Mouse (Mus musculus): ENCODE measurements around the gene Pcsk5. TPM values are rescaled to one million over a fixed set of nuclear protein-coding genes. Genes with fewer than 3 reads are reported as not detected.

The Pcsk5 gene
- polyA plus RNA-seq, 1 experiment from 2014 or later: 9.6 TPM

GRCm38 (mm10) chr19:17762740-17763139 is 74.7 kb downstream of the Pcsk5 start:
- Histone ChIP-seq H3K36me3 (replicated peaks) (no peaks in the 10 kb centered on the region), H3K4me1 (peaks cover 6% of the 10 kb centered on the region), H3K4me3 (no peak overlapping the region), H3K9me3 (no peaks in the 10 kb centered on the region), H3K27me3 (ENCODE audit: poor library complexity, severe bottlenecking) (no peaks in the 10 kb centered on the region), H3K27ac (no peak overlapping the region)
- DNase-seq (ENCODE audit: extremely low spot score, low spot score): no peak

GRCm38 (mm10) chr19:17761678-17762077 is 75.8 kb downstream of the Pcsk5 start:
- Histone ChIP-seq H3K27ac (no peak overlapping the region), H3K4me1 (peaks cover 6% of the 10 kb centered on the region), H3K36me3 (replicated peaks) (no peaks in the 10 kb centered on the region), H3K4me3 (no peak overlapping the region), H3K9me3 (no peaks in the 10 kb centered on the region), H3K27me3 (ENCODE audit: poor library complexity, severe bottlenecking) (no peaks in the 10 kb centered on the region)
- 88% methylated on average over 5 of the region's 5 CpGs for WGBS
- DNase-seq (ENCODE audit: extremely low spot score, low spot score): no peak

GRCm38 (mm10) chr19:17752841-17753240 is 84.6 kb downstream of the Pcsk5 start:
- H3K27me3 ChIP-seq (ENCODE audit: poor library complexity, severe bottlenecking): no peaks in the 10 kb centered on the region
- no peaks in the 10 kb centered on the region for H3K4me1 ChIP-seq
- no peak for DNase-seq (ENCODE audit: extremely low spot score, low spot score)
- no peak overlapping the region for H3K4me3 ChIP-seq
- H3K36me3 ChIP-seq (replicated peaks): peaks cover 5% of the 10 kb centered on the region
- H3K9me3 ChIP-seq: no peaks in the 10 kb centered on the region
- no peak overlapping the region for H3K27ac ChIP-seq
- WGBS: 82% methylated on average over 3 of the region's 3 CpGs

- no peaks in the 10 kb centered on the region for H3K4me1 ChIP-seq
- DNase-seq (ENCODE audit: extremely low spot score, low spot score): no peak
- H3K27me3 ChIP-seq (ENCODE audit: poor library complexity, severe bottlenecking): no peaks in the 10 kb centered on the region
- H3K4me3 ChIP-seq: no peak overlapping the region
- H3K27ac ChIP-seq: no peak overlapping the region
- H3K9me3 ChIP-seq: no peaks in the 10 kb centered on the region
- peaks cover 5% of the 10 kb centered on the region for H3K36me3 ChIP-seq (replicated peaks)
- WGBS: 89% methylated on average over 3 of the region's 3 CpGs
These were observed 89.1 kb downstream of the Pcsk5 start for GRCm38 (mm10) chr19:17748331-17748730.

GRCm38 (mm10) chr19:17745380-17745779 is 92.1 kb downstream of the Pcsk5 start:
- Histone ChIP-seq H3K4me3 (no peak overlapping the region), H3K27ac (no peak overlapping the region), H3K4me1 (no peaks in the 10 kb centered on the region), H3K36me3 (replicated peaks) (no peaks in the 10 kb centered on the region), H3K27me3 (ENCODE audit: poor library complexity, severe bottlenecking) (no peaks in the 10 kb centered on the region), H3K9me3 (no peaks in the 10 kb centered on the region)
- WGBS: 92% methylated on average over 2 of the region's 2 CpGs
- DNase-seq (ENCODE audit: extremely low spot score, low spot score): no peak

GRCm38 (mm10) chr19:17744474-17745069 is 92.9 kb downstream of the Pcsk5 start:
- no peak overlapping the region for H3K27ac ChIP-seq
- H3K4me3 ChIP-seq: no peak overlapping the region
- no peaks in the 10 kb centered on the region for H3K9me3 ChIP-seq
- 90% methylated on average over 8 of the region's 8 CpGs for WGBS
- DNase-seq (ENCODE audit: extremely low spot score, low spot score): no peak
- no peaks in the 10 kb centered on the region for H3K4me1 ChIP-seq
- no peaks in the 10 kb centered on the region for H3K27me3 ChIP-seq (ENCODE audit: poor library complexity, severe bottlenecking)
- no peaks in the 10 kb centered on the region for H3K36me3 ChIP-seq (replicated peaks)

- no peaks in the 10 kb centered on the region for H3K27me3 ChIP-seq (ENCODE audit: poor library complexity, severe bottlenecking)
- no peaks in the 10 kb centered on the region for H3K9me3 ChIP-seq
- H3K36me3 ChIP-seq (replicated peaks): no peaks in the 10 kb centered on the region
- 55% methylated on average over 1 of the region's 1 CpGs for WGBS
- H3K27ac ChIP-seq: no peak overlapping the region
- no peak overlapping the region for H3K4me3 ChIP-seq
- H3K4me1 ChIP-seq: peaks cover 1% of the 10 kb centered on the region; the same call in 1 of the 2 replicates
- DNase-seq (ENCODE audit: extremely low spot score, low spot score): no peak
These were observed 96.0 kb downstream of the Pcsk5 start for GRCm38 (mm10) chr19:17741465-17741864.

GRCm38 (mm10) chr19:17732676-17733277 is 104.7 kb downstream of the Pcsk5 start:
- H3K27ac ChIP-seq: no peak overlapping the region
- H3K27me3 ChIP-seq (ENCODE audit: poor library complexity, severe bottlenecking): no peaks in the 10 kb centered on the region
- DNase-seq (ENCODE audit: extremely low spot score, low spot score): no peak
- no peaks in the 10 kb centered on the region for H3K9me3 ChIP-seq
- H3K4me1 ChIP-seq: peaks cover 8% of the 10 kb centered on the region; the same call in 1 of the 2 replicates
- H3K36me3 ChIP-seq (replicated peaks): 0 out of 2 replicates have a peak, but pooled peaks cover 2% of the 10 kb centered on the region
- H3K4me3 ChIP-seq: no peak overlapping the region

GRCm38 (mm10) chr19:17717066-17717465 is 120.4 kb downstream of the Pcsk5 start:
- Histone ChIP-seq H3K27ac (no peak overlapping the region), H3K4me1 (no peaks in the 10 kb centered on the region), H3K9me3 (no peaks in the 10 kb centered on the region), H3K27me3 (ENCODE audit: poor library complexity, severe bottlenecking) (no peaks in the 10 kb centered on the region), H3K36me3 (replicated peaks) (no peaks in the 10 kb centered on the region), H3K4me3 (no peak overlapping the region)
- DNase-seq (ENCODE audit: extremely low spot score, low spot score): no peak
- WGBS: 78% methylated on average over 10 of the region's 10 CpGs

GRCm38 (mm10) chr19:17715281-17715955 is 122.0 kb downstream of the Pcsk5 start:
- Histone ChIP-seq H3K27me3 (ENCODE audit: poor library complexity, severe bottlenecking) (no peaks in the 10 kb centered on the region), H3K27ac (no peak overlapping the region), H3K36me3 (replicated peaks) (peaks cover 12% of the 10 kb centered on the region), H3K4me3 (no peak overlapping the region), H3K4me1 (no peaks in the 10 kb centered on the region), H3K9me3 (no peaks in the 10 kb centered on the region)
- 87% methylated on average over 9 of the region's 9 CpGs for WGBS
- DNase-seq (ENCODE audit: extremely low spot score, low spot score): no peak

GRCm38 (mm10) chr19:17691626-17692025 is 145.8 kb downstream of the Pcsk5 start:
- Histone ChIP-seq H3K36me3 (replicated peaks) (no peaks in the 10 kb centered on the region), H3K4me3 (no peak overlapping the region), H3K27ac (no peak overlapping the region), H3K27me3 (ENCODE audit: poor library complexity, severe bottlenecking) (no peaks in the 10 kb centered on the region), H3K4me1 (peaks cover 3% of the 10 kb centered on the region; the same call in 1 of the 2 replicates), H3K9me3 (no peaks in the 10 kb centered on the region)
- WGBS: 93% methylated on average over 6 of the region's 6 CpGs
- no peak for DNase-seq (ENCODE audit: extremely low spot score, low spot score)

- H3K36me3 ChIP-seq (replicated peaks): peaks cover 9% of the 10 kb centered on the region
- WGBS: 93% methylated on average over 7 of the region's 7 CpGs
- H3K27ac ChIP-seq: no peak overlapping the region
- no peaks in the 10 kb centered on the region for H3K27me3 ChIP-seq (ENCODE audit: poor library complexity, severe bottlenecking)
- no peak for DNase-seq (ENCODE audit: extremely low spot score, low spot score)
- no peaks in the 10 kb centered on the region for H3K4me1 ChIP-seq
- no peak overlapping the region for H3K4me3 ChIP-seq
- H3K9me3 ChIP-seq: no peaks in the 10 kb centered on the region
These were observed 159.1 kb downstream of the Pcsk5 start for GRCm38 (mm10) chr19:17678371-17678770.

- 78% methylated on average over 3 of the region's 3 CpGs for WGBS
- H3K9me3 ChIP-seq: no peaks in the 10 kb centered on the region
These were observed 174.8 kb downstream of the Pcsk5 start for GRCm38 (mm10) chr19:17662676-17663075.

More at GRCm38 (mm10) chr19:17662676-17663075, 174.8 kb downstream of the Pcsk5 start:
- 0 out of 2 replicates have a peak, but pooled peaks cover 3% of the 10 kb centered on the region for H3K4me1 ChIP-seq
- no peaks in the 10 kb centered on the region for H3K27me3 ChIP-seq (ENCODE audit: poor library complexity, severe bottlenecking)
- no peak for DNase-seq (ENCODE audit: extremely low spot score, low spot score)
- H3K27ac ChIP-seq: no peak overlapping the region
- H3K4me3 ChIP-seq: no peak overlapping the region
- H3K36me3 ChIP-seq (replicated peaks): no peaks in the 10 kb centered on the region

Measured in forebrain, embryonic 10.5 days (tissue).